Mouse (Mus musculus): ENCODE results near the gene Eddm3b.
A peak's percentile ranks its signal among the peaks of the same experiment; 100 is the strongest.

GRCm38 (mm10) chr14:51130315-51130940 is 16.2 kb downstream of the Eddm3b start:
- TF ChIP-seq CTCF (IDR thresholded peaks at IDR 0.05; ENCODE audit: low read depth) = no peak
- TF ChIP-seq EP300 (IDR thresholded peaks at IDR 0.05; ENCODE audit: low read depth) = peak; percentile 96

Measured in liver, postnatal 0 days (tissue).